Mouse (Mus musculus): Measurements from ENCODE around the gene Thada.

Thada gene

GRCm38 (mm10) chr17:84161231-84161854 is 304.7 kb downstream of the Thada start:
- DNase-seq (ENCODE audit: low spot score): peak; percentile 27

- no peak for DNase-seq (ENCODE audit: low spot score)
Measured at GRCm38 (mm10) chr17:84158891-84159290, 307.1 kb downstream of the Thada start.

GRCm38 (mm10) chr17:84158461-84158795 is 307.6 kb downstream of the Thada start:
- no peak for DNase-seq (ENCODE audit: low spot score)

DNA sequence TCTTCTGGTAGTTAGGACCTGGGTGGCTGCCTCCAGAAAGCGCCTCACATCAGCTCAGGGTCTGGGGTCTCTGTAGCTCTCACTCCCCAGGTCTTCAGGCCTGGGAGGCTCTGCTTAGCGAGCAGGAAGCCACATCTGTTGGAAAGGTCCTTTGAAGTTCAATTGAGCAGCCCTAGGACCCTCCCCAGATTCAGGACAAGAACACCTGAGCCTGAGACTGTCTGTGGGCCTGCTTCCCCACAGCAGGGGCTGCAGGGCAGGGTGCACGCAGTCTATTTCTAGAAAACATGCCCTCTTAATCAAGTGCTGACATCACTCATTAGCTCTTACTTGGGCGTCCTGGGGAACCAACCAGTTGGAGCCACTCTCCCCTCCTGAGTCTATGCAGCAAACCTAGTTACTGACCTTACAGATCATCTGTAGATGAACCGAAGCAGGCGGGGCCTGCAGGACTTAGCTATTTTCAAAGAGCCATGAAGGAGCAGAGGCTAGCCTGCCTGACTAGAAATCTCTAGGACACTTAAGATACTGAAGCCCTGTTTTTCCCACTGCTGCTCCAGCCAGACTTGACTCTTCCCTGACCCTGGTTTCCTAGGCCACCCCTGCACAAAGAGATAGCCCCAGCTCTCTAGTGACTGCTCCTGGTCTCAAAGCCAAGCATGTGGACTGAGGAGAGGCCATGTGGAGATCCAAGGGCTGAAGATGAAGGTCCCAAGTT is 308.1 kb downstream of the Thada start:
- no peak for DNase-seq (ENCODE audit: low spot score)

DNA sequence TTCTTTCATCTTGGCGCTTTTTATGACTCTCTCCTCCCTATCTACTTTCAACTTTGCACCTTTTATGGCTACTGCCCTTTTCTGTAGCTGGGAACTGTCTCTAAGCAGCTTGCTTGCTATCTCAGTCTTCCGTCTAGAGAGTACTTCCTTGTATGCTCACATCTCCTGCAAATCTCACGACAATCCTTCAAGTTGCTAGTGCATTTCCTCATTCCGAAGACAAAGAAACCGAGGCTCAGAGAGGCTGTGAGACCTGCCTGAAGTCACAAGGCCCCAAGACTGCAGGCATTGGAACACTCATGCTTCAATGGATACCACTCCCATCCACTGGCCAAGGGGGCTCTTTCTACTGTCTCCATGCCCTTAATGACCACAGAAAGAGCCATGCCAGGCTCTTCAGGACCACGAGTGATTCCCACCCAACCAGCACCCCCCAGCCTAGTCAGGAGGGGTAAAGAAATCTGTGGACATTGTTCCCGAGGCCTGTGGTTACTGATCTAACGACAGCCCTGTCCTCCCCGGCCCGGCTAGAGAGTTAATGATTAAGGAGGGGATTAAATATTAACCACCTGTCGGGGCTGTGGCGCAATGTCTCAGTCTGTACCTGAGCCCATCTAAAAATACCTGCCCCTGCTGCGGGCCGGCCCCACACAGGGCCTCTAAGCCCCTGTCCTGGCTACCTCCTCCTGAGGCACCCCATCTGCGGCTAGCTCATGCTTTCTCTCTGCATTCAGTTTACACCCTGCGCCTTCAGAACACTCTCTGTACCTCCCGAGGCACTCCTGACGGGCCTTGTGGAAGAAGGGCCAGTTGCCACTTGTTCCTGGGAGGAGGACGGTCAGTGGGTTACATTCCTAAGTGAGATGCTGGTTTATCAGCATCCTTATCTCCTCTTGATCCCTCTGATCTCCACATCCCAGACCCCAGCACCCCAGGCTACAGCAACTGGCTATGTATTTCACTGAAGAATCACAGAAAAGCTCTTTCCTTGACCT is 309.0 kb downstream of the Thada start:
- DNase-seq (ENCODE audit: low spot score): no peak

- DNase-seq (ENCODE audit: low spot score): no peak
Measured at GRCm38 (mm10) chr17:84156227-84156573, 309.8 kb downstream of the Thada start.

DNA sequence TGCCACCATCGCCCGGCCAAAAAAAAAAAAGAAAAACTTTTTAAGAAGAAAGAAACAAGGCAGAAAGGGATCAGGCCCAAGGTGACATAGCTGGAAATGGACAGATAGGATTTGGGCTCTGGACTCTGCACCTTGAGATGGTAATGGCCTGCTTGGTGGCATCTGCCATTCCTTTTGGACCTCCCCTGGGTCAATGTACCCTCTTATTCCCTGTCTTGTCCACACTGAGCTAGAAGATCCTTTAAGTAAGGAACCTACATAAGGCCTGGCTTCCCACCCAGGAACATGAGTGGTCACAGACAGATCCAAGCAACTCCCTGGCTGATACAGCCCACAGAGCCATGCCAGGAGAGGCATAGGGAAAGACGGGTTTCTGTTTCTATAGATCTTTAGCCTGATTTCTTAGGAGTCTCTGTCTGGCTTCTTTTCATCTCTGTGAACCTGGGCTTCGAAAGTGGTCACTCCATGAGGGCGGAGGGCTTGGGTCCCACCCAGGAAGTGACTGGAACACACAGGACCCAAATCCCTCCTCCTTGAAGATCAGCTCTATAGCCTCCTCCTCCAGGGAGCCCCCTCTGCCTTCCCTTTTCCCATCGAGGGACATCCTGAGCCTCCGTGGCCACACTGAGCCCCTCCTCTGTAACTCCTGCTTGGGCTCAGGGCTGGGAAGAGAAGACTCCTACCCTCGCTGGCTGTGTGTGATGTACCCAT is 310.3 kb downstream of the Thada start:
- no peak for DNase-seq (ENCODE audit: low spot score)

DNA sequence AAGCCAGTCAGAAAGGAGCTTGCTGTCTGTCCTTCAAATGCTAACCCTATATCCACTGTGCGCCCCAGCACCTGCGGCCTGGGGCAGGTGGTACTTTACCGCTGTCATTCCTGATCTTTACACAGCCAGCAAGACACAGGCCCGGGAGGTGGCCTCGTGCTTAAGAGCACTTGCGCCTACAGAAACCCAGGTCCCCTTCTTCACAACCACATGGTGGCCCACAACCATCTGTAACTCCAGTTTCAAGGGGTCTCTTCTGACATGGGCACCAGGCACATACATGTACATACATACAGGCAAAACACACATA is 311.0 kb downstream of the Thada start:
- no peak for DNase-seq (ENCODE audit: low spot score)

GRCm38 (mm10) chr17:84154302-84155028 is 311.5 kb downstream of the Thada start:
- DNase-seq (ENCODE audit: low spot score): no peak

GRCm38 (mm10) chr17:84152976-84153786 is 312.8 kb downstream of the Thada start:
- DNase-seq (ENCODE audit: low spot score): no peak

DNA sequence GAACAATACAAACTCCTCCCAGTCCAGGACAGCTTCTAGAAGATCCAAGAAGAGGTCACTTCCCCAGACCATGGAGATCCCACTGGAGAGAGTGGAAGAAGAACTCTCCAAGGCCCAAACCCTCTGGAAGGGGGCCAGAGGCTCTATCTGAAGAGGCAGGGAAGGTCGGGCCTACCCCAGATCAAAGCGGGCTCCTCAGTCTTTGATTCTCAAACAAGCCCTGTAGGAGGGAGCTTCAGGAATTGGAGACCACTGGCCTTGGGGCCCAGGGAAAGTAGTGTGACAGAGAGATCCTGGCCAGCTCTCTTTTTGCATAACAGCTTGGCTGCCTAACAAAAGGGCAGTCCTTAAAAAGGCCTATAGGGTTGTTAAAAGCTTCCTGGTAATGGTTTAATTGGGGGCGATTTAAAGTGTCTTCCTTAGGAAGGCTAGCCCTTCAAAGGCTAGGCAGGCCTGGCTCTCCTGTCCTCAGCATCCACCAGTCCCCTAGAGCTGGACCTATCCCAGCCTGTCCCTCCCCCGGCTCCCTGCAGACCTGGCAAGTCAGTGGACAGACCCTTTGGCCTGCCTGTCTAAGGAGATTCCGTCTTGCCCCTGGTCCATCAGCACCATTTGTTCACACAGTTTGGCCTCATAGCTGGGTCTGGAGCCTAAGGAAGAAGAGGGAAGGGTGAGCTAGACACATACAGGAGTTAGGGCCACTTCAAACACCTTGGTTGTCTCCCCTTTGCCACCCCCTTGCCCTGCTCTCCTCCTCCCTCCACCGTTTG is 313.6 kb downstream of the Thada start:
- no peak for DNase-seq (ENCODE audit: low spot score)

GRCm38 (mm10) chr17:84151306-84151705 is 314.7 kb downstream of the Thada start:
- DNase-seq (ENCODE audit: low spot score): no peak

DNA sequence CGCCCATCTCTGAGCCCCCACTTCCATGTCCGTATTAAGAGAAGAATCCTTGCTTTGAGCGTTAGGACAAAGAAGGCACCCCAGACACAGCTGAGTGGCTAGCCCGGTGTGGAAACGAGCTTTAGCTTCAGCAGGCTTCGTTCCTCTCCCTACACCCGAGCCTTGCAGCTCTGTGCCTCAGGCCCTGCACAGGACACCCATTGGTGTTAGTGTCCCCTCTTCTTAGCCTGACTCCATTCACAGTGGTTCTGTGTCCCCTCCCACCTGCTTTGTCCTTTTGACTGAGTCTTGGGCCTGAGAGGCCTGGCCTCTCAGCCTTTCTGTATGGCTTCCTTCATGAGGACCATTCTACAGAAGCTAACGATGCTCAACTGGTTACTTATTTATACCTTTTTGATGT is 315.7 kb downstream of the Thada start:
- DNase-seq (ENCODE audit: low spot score): no peak

- DNase-seq (ENCODE audit: low spot score): no peak
Measured at GRCm38 (mm10) chr17:84149566-84149965, 316.4 kb downstream of the Thada start.

- no peak for DNase-seq (ENCODE audit: low spot score)
Measured at GRCm38 (mm10) chr17:84148499-84149484, 317.2 kb downstream of the Thada start.

GRCm38 (mm10) chr17:84147183-84148108 is 318.6 kb downstream of the Thada start:
- no peak for DNase-seq (ENCODE audit: low spot score)

DNA sequence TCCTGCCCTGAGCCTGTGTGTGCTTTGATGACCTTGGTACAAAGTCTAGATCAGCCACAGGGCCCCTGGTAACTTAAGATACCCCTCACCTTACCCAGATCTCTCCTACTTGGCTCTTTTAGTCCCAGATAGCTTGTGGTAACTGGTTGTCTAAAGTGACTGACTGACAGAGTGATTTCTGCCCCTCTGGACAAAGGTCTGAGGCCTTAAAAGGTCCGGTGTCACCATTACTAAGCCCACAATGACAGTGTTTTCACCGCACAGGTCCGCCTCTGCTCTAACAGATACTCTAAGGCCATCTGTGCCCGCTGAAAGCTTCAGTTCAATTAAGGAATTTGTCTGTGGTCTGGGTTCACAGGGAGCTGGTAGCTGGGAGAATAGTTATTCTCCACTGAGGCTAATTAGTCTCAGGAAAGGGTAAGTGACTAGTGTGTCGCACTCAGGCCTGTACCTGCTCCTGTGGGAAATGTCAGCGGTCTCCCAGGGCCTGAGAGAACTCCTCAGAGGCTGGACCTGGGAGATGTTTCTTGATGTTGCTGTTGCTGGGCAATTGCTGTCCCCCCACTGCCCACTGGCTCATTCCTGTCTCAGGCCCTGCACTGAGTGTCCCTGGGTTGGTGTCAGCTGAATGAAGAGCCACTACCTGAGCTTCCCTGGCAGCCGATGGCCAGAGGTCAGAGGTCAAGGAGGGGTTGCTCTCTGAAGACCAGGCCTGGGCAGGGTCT is 319.4 kb downstream of the Thada start:
- no peak for DNase-seq (ENCODE audit: low spot score)

All from T-cell, adult 2 months (primary cell).